Mouse (Mus musculus) thymus, adult 2 months (tissue): ENCODE measurements around the gene Echdc3.

Experiments used
- CTCF ChIP-seq: fragments of 200-500 bp; IDR thresholded peaks from 2 replicates; pipeline ENCODE4 v1.5.1; 2012; ENCODE audit warnings: mild to moderate bottlenecking, control low read depth, low read length, moderate library complexity, borderline replicate concordance; ENCODE audit not compliant: control insufficient read depth, poor library complexity, insufficient read depth; ENCODE audit errors: extremely low read depth
- POLR2A ChIP-seq: fragments of 200-500 bp; IDR thresholded peaks from 2 replicates; pipeline ENCODE4 v1.6.1; 2012; ENCODE audit warnings: mild to moderate bottlenecking, low read length, control low read depth, moderate library complexity; ENCODE audit not compliant: control insufficient read depth, poor library complexity, insufficient read depth; ENCODE audit errors: extremely low read depth

DNA sequence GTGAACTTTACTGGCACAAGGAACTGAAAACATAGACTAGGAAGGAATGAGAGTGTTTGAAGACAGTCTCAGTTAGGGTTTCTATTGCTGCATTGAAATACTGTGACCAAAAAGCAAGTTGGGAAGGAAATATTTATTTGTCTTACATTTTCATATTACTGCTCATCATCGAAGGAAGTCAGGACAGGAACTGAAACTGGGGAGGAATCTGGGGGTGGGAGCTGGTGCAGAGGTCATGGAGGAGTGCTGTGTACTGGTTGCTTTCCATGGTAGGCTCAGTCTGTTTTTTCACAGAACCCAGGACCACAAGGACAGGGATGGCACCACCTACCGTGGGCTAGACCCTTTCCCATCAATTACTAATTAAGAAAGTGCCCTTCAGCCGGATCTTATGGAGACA lies 46.3 kb upstream of the Echdc3 start:
- TF ChIP-seq CTCF: no peak
- no peak for TF ChIP-seq POLR2A
